Mouse (Mus musculus): ENCODE measurements around the gene 2310033P09Rik. TPM values are rescaled to one million over a fixed set of nuclear protein-coding genes. Genes with fewer than 3 reads are reported as not detected.
A peak's percentile ranks its signal among the peaks of the same experiment; 100 is the strongest.

2310033P09Rik gene
- 24.6 TPM for polyA plus RNA-seq (2021)

DNA sequence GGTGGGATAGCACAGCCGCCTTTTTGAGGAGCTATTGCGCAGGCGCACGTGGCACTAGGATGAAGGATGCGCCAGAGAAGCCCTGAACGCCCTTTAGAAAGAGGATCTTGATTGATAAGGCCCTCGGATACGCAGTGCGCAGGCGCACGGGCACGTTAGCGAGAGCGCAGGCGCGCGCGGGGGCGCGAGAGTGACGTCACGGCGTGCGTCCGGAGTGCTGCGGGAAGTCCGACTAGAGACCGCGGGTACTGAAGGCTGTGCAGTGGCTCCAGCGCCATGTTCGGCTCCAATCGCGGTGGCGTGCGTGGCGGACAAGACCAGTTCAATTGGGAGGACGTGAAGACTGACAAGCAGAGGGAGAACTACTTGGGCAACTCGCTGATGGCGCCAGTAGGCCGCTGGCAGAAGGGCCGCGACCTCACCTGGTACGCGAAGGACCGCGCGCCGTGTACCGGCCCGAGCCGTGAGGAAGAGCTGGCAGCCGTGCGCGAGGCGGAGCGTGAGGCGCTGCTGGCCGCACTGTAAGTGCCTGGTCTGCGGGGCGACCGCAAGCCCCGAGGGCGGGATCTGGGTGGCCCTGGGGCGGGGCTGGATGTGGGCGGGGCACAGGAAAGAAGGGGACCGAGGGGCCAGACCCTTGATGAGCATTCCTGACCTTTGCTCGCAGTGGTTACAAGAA lies at the start of gene 2310033P09Rik:
Gene 2310033P09Rik, plus strand, starts transcription at position 169 of the 679 bp plus-strand sequence.
- no peaks in the 10 kb centered on the region for H3K27me3 ChIP-seq
- DNase-seq (ENCODE audit: low read depth, low spot score) (no peak), ATAC-seq (peak; percentile 40)
- no peak for TF ChIP-seq CTCF (IDR thresholded peaks at IDR 0.05)
- POLR2A ChIA-PET, result interaction anchor here (0.9 kb wide), 1 partner anchor 10 kb away, joined by 3 read pairs; no protein-coding TSS in a partner anchor
- in situ Hi-C loops (cut with MboI; ENCODE audit: low pct_unique_long_range_greater_than_20kb), result no loop called here
- CTCF ChIA-PET, result interaction anchor here (1.0 to 2.3 kb wide), 2 partner anchors 11 to 29 kb away, joined by 3 to 11 read pairs; no protein-coding TSS in a partner anchor

DNA sequence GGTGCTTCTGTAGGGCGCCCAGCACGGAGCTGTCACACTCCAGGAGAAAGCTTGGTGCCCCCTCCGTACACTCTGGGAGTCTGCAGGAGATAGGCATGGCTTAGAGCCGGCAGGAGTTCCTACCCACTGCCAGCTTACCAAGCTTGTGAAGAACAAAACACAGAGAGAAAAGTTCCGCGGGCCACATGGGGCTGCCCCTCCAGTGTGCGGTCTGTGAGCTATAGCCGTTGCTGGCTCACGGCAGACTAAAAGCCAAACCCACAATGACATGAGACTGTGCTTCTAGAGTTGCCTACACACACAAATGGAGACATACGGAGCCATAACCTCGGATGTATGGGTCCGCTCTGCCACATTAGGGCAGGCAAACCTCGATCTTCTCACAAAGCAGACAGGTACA lies 49.0 kb upstream of the 2310033P09Rik start:
- POLR2A ChIA-PET, result no interaction called here
- CTCF ChIA-PET, result no interaction called here
- DNase-seq (ENCODE audit: low read depth, low spot score) (no peak), ATAC-seq (no peak)
- in situ Hi-C loops (cut with MboI; ENCODE audit: low pct_unique_long_range_greater_than_20kb), result no loop called here
- no peaks in the 10 kb centered on the region for H3K27me3 ChIP-seq
- TF ChIP-seq CTCF (IDR thresholded peaks at IDR 0.05), result no peak

DNA sequence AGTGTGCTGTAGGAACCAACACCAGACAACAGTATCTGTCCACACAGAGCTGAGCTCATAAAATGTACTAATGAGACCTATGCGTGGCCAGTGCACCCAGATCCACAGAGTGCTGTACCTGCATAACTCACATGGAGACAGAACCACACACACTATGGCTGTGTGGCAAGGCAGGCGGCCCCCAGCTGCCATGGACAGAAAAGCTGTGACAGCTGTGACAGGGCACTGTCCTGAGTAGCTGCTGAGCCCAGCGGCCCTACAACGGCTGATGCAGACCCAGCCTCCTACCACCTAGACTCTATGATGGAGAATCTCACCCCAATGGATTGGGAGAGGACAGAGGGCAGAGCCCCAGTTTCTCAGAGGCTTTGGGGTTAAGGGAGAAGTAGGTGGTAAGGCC lies 48.6 kb upstream of the 2310033P09Rik start:
- in situ Hi-C loops (cut with MboI; ENCODE audit: low pct_unique_long_range_greater_than_20kb), result no loop called here

DNA sequence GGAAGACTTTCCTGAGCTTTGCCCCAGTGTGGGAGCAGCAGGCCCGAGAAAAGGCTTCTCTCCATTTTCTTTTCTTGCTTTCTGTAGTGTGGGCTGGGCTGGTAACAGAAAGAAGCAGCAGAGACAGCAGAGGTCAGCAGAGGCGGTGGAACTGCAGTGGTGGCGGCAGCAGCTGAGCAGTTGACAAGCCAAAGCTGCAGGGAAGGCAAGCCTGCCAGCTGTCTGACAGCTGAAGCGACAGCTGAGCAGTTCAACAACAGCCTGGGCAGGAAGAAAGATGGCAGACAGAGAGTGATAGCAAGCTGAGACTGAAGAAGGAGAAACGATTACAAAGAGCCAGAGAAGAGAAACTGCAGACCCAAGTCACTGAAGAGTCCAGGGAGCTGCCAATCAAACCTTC lies 46.7 kb upstream of the 2310033P09Rik start:
- in situ Hi-C loops (cut with MboI; ENCODE audit: low pct_unique_long_range_greater_than_20kb), result no loop called here
- no peak for ATAC-seq
- DNase-seq (ENCODE audit: low read depth, low spot score), result no peak
- ChIA-PET POLR2A (interaction anchor here (1.2 kb wide), 1 partner anchor 27 kb away, joined by 3 read pairs; no protein-coding TSS in a partner anchor), CTCF (no interaction called here)
- TF ChIP-seq CTCF (IDR thresholded peaks at IDR 0.05), result no peak
- H3K27me3 ChIP-seq, result no peaks in the 10 kb centered on the region

More for the DNA sequence above, 48.6 kb upstream of the 2310033P09Rik start:
- no peak for TF ChIP-seq CTCF (IDR thresholded peaks at IDR 0.05)
- ATAC-seq (no peak), DNase-seq (ENCODE audit: low read depth, low spot score) (no peak)
- ChIA-PET CTCF (interaction anchor here (0.6 kb wide), 1 partner anchor 13 kb away, joined by 3 read pairs; no protein-coding TSS in a partner anchor), POLR2A (no interaction called here)
- no peaks in the 10 kb centered on the region for H3K27me3 ChIP-seq

DNA sequence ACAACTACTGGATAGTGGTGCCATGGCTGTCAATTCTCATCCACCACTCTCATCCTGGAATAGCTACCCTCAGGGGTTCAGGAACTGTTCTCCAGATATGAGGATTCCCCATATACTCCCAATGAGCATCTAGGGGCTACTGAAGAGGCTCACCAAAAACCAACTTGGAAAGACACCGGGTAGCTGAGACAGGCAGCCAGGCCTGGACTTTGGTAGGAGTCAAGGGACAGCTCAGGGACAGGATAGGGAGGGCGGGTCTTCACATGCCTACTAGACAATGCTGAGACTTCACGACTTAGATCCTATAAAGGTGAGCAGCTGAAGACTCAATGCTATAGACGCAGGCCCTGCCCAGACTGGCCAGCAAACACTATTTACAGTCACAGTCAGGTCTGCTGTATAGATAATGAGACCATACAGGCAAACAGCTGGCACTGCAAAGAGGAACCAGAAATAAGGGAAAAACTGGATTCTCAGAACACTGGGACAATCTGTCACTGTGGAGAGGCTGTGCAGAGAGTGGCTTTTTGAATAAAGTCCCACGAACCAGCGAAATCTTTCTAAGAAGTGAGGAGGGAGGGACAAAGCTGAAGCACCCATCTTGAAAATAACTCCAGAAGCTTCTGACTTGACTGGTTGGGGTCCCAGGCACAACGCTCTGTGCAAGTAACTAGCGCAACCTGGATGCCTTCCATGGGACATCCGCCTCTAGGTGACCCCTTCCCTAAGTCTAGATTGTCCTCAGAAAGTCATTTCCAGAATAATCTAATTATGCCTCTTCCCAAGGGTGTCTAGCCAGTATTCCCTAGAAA lies 45.5 kb upstream of the 2310033P09Rik start:
- in situ Hi-C loops (cut with MboI; ENCODE audit: low pct_unique_long_range_greater_than_20kb), result no loop called here
- no peak for ATAC-seq
- CTCF ChIA-PET, result interaction anchor here (0.8 to 2.1 kb wide), 2 partner anchors 20 to 63 kb away, joined by 3 to 5 read pairs; no protein-coding TSS in a partner anchor

DNA sequence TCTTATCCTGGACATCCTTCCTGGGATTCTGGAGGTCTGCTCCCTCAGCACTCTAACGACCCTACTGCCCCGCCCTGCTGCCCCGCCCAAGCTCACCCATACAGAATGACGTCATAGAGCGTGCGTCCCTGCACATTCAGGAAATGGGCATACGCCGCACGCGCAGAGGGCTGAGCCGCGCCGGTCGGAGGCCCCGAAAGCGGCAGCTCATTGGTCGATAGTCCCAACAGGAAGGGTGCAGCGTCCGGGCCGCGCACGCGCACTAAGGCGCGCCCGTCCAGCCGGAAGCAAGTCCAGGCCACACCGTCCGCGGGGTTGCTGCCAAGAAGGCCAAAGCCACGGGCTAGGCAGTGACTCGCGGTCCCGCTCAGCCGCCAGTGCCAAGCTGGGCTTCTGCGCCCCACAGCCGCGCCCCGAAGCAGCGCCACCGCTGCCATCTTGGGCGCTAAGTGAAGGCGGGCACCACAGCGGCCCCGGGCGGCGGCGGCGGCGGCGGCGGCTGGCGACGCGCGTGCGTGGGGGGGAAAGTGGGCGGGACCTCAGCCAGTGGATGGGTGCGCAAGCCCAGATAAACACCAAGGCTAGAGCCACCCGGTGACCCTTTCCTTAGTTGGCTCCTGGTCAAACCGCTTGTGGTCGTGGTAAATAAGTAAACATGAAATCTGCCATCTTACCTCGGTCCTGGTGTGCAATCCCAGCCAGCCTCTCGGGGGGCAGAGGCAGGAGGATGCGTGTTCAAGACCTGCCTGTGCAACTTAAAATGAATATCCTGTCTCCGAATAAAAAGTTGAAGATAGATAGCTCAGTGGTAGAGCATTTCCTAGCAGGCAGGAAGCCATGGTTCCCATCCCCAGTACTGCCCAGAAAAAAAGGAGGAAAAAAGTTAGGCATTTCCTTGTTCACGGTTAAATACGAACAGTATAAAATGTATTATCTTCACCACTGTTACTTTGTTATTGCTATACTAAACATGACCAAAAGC lies 44.6 kb upstream of the 2310033P09Rik start, which contains the start of gene Iba57:
Gene Iba57, minus strand, starts transcription at position 485 of the 982 bp plus-strand sequence.
- H3K27me3 ChIP-seq, result no peaks in the 10 kb centered on the region
- in situ Hi-C loops (cut with MboI; ENCODE audit: low pct_unique_long_range_greater_than_20kb), result no loop called here
- POLR2A ChIA-PET, result interaction anchor here (0.6 to 1.6 kb wide), 4 partner anchors 10 to 299 kb away, joined by 3 to 5 read pairs (median 3); no protein-coding TSS in a partner anchor
- ATAC-seq, result peak; percentile 92
- no peak for TF ChIP-seq CTCF (IDR thresholded peaks at IDR 0.05)
- CTCF ChIA-PET, result interaction anchor here (0.8 to 2.1 kb wide), 3 partner anchors 19 to 65 kb away, joined by 3 to 5 read pairs (median 4); no protein-coding TSS in a partner anchor
- peak; percentile 86 for DNase-seq (ENCODE audit: low read depth, low spot score)

More for the DNA sequence above, 45.5 kb upstream of the 2310033P09Rik start:
- no peak for TF ChIP-seq CTCF (IDR thresholded peaks at IDR 0.05)
- no peak for DNase-seq (ENCODE audit: low read depth, low spot score)
- no peaks in the 10 kb centered on the region for H3K27me3 ChIP-seq
- POLR2A ChIA-PET, result interaction anchor here (0.7 to 1.6 kb wide), 3 partner anchors 10 to 12 kb away, joined by 3 to 5 read pairs (median 3); no protein-coding TSS in a partner anchor

DNA sequence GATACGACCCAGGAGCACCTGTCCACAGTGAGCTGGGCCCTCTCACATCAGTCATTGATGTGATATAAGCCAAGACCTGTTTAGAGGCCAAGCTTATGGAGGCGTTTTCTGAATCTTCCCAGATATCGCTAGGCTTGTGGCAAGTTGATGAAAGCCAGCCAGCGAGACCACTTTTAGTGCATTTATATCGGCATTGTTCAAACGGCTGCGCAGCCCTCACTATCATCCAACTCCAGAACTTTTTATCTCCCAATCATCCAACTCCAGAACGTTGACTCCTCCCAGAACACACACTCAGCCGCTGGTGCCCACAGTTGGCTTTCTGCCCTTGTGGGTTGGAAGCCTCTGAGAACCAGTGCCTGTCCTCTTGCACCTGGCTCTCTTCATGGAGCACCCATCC lies 43.7 kb upstream of the 2310033P09Rik start:
- POLR2A ChIA-PET, result interaction anchor here (0.7 kb wide), 1 partner anchor 85 kb away, joined by 3 read pairs; no protein-coding TSS in a partner anchor
- in situ Hi-C loops (cut with MboI; ENCODE audit: low pct_unique_long_range_greater_than_20kb), result no loop called here

DNA sequence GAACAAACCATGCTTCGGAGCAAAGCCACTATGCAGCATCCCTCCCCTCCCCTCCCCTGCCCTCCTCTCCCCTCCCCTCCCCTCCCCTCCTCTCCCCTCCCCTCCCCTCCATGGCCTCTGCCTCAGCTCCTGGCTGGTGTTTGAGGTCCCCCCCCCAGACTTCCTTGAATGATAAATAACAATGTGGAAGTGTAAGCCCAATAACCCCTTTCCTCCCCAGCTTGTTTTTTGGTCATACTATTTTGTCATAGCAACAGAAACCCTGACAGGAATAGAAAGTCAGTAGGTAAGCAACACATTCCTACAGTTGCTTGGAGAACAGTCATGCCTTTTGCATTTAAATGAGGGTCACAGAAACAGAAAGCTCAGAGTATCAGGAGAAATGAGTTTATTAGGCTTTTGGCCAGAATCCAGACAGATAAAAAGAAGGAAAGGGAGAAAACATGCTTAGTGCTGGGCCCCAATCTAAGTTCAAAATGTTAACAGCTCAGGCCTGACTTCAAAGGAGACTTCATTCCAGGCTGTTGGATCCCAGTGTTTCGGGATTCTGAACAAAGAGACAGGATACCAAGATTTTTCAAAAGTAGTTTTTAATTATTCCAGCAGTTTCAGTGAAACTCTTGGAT lies 42.4 kb upstream of the 2310033P09Rik start:
- H3K27me3 ChIP-seq, result no peaks in the 10 kb centered on the region
- ChIA-PET CTCF (interaction anchor here (0.6 to 1.5 kb wide), 2 partner anchors 17 to 67 kb away, joined by 3 to 4 read pairs; partner anchors contain the start of gene Gjc2), POLR2A (no interaction called here)
- ATAC-seq, result no peak
- TF ChIP-seq CTCF (IDR thresholded peaks at IDR 0.05), result no peak
- DNase-seq (ENCODE audit: low read depth, low spot score), result no peak
- in situ Hi-C loops (cut with MboI; ENCODE audit: low pct_unique_long_range_greater_than_20kb), result no loop called here

More for the DNA sequence above, 43.7 kb upstream of the 2310033P09Rik start:
- H3K27me3 ChIP-seq, result no peaks in the 10 kb centered on the region
- no peak for ATAC-seq
- CTCF ChIA-PET, result interaction anchor here (1.5 to 2.1 kb wide), 2 partner anchors 18 to 66 kb away, joined by 4 to 5 read pairs; no protein-coding TSS in a partner anchor
- no peak for TF ChIP-seq CTCF (IDR thresholded peaks at IDR 0.05)
- no peak for DNase-seq (ENCODE audit: low read depth, low spot score)

DNA sequence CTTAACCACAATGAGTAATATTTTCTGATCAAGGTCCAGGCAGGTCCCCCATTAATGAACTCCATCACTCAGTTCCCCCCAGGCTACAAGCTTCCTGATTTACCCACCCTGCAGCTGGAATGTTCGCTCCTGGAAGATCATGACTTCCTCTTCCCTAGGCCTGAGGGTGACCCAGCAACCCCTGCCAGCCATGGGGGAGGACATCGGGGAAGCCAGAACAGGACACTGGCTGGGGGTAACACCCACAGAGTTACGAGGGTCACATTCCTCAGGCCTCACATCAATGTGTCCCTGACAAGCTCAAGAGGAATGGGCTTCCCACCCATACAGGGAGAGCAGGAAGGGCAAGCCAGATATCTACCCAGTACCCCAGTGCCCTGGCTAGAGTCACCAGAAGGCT lies 38.3 kb upstream of the 2310033P09Rik start:
- in situ Hi-C loops (cut with MboI; ENCODE audit: low pct_unique_long_range_greater_than_20kb), result no loop called here
- peaks cover 8% of the 10 kb centered on the region for H3K27me3 ChIP-seq
- DNase-seq (ENCODE audit: low read depth, low spot score), result no peak
- ChIA-PET POLR2A (no interaction called here), CTCF (interaction anchor here (1.2 kb wide), 1 partner anchor 11 kb away, joined by 5 read pairs; no protein-coding TSS in a partner anchor)
- no peak for ATAC-seq
- no peak for TF ChIP-seq CTCF (IDR thresholded peaks at IDR 0.05)
